Mouse (Mus musculus) CH12.LX (cell line): Measurements from ENCODE around the gene Ube2o. TPM values are rescaled to one million over a fixed set of nuclear protein-coding genes. Genes with fewer than 3 reads are reported as not detected.

Experiments
- DNase-seq: peaks from one replicate; pipeline ENCODE4 v3.0.0-alpha.2; 2013; ENCODE audit errors: extremely low read depth
- H3K27ac ChIP-seq: 2 replicates; pipeline ENCODE4 v1.5.1; 2012; ENCODE audit warnings: low read depth, mild to moderate bottlenecking, control low read depth, moderate library complexity; ENCODE audit not compliant: insufficient read depth
- H3K27me3 ChIP-seq: replicated peaks from 2 replicates; pipeline ENCODE3; 2012; ENCODE audit warnings: inconsistent platforms
- H3K36me3 ChIP-seq, 2 experiments: replicated peaks in 1 of 2; 2 replicates each; pipeline versions ENCODE3 to v1.6.1; 2012; ENCODE audit warnings: inconsistent platforms in 1 of 2, low read length in 1 of 2, mild to moderate bottlenecking in 1 of 2, mixed read lengths in 1 of 2, moderate library complexity in 1 of 2; ENCODE audit not compliant: control insufficient read depth in 1 of 2, insufficient read depth in 1 of 2
- H3K4me1 ChIP-seq, 2 experiments: 2 replicates each; pipeline ENCODE4 v1.6.1; 2012; ENCODE audit warnings: inconsistent platforms in 1 of 2, moderate library complexity in 1 of 2; ENCODE audit not compliant: insufficient read depth in 2 of 2, control insufficient read depth in 1 of 2
- H3K4me2 ChIP-seq: 2 replicates; pipeline ENCODE4 v1.6.1; 2012; ENCODE audit warnings: low read depth, mild to moderate bottlenecking, control low read depth; ENCODE audit not compliant: poor library complexity, insufficient read depth, severe bottlenecking
- H3K4me3 ChIP-seq, 3 experiments: fragments of 150-350 bp in 1 of 3; sonication (generic) in 1 of 3; replicated peaks in 1 of 3; 2 replicates each; pipeline versions ENCODE3 to v1.5.1; 2011 to 2012; ENCODE audit warnings: low read depth in 2 of 3, low read length in 2 of 3, mild to moderate bottlenecking in 2 of 3, moderate library complexity in 2 of 3, control low read depth in 1 of 3, improper control_type of control experiment in 1 of 3, inconsistent platforms in 1 of 3, mixed read lengths in 1 of 3; ENCODE audit not compliant: poor library complexity in 1 of 3
- H3K79me2 ChIP-seq: replicated peaks from 2 replicates; pipeline ENCODE4 v1.6.1; 2012; ENCODE audit warnings: mild to moderate bottlenecking, moderate library complexity; ENCODE audit not compliant: control insufficient read depth, poor library complexity, insufficient read depth, severe bottlenecking; ENCODE audit errors: extremely low read depth
- H3K9ac ChIP-seq: 2 replicates; pipeline ENCODE4 v1.6.1; 2012; ENCODE audit warnings: low read depth, mild to moderate bottlenecking, control low read depth, moderate library complexity; ENCODE audit not compliant: insufficient read depth
- H3K9me3 ChIP-seq: replicated peaks from 2 replicates; pipeline ENCODE3; 2012; ENCODE audit warnings: low read length, inconsistent platforms, mixed read lengths
- BHLHE40 ChIP-seq: IDR thresholded peaks from 2 replicates; pipeline ENCODE4 v1.6.1; 2011; ENCODE audit warnings: mild to moderate bottlenecking, low read depth, low read length, improper control_type of control experiment
- CHD1 ChIP-seq: IDR thresholded peaks from 2 replicates; pipeline ENCODE4 v1.6.1; 2012; ENCODE audit warnings: low read depth, low read length, improper control_type of control experiment, inconsistent platforms
- CHD2 ChIP-seq: IDR thresholded peaks from 2 replicates; pipeline ENCODE4 v1.6.1; 2011; ENCODE audit warnings: low read length, improper control_type of control experiment
- CTCF ChIP-seq, 2 experiments: IDR thresholded peaks in 1 of 2; conservative IDR thresholded peaks in 1 of 2; 2 replicates each; pipeline ENCODE4 v1.5.1; 2011 to 2012; ENCODE audit warnings: low read depth in 2 of 2, low read length in 2 of 2, improper control_type of control experiment in 1 of 2, inconsistent platforms in 1 of 2, mild to moderate bottlenecking in 1 of 2, moderate library complexity in 1 of 2
- EP300 ChIP-seq: IDR thresholded peaks from 2 replicates; pipeline ENCODE4 v1.6.1; 2011; ENCODE audit warnings: low read length, improper control_type of control experiment
- ETS1 ChIP-seq: conservative IDR thresholded peaks from 2 replicates; pipeline ENCODE4 v1.6.1; 2012; ENCODE audit warnings: low read depth, mild to moderate bottlenecking, inconsistent platforms, low read length, improper control_type of control experiment, moderate library complexity
- IRF4 ChIP-seq: IDR thresholded peaks from 2 replicates; pipeline ENCODE4 v1.6.1; 2014; ENCODE audit warnings: low read depth, mild to moderate bottlenecking, inconsistent platforms, low read length, improper control_type of control experiment
- MXI1 ChIP-seq: IDR thresholded peaks from 2 replicates; pipeline ENCODE4 v1.6.1; 2011; ENCODE audit warnings: mild to moderate bottlenecking, low read depth, low read length, improper control_type of control experiment
- MYC ChIP-seq: IDR thresholded peaks from 2 replicates; pipeline ENCODE4 v1.6.1; 2011; ENCODE audit warnings: low read depth, mild to moderate bottlenecking, improper control_type of control experiment, low read length
- SIN3A ChIP-seq: IDR thresholded peaks from 2 replicates; pipeline ENCODE4 v1.6.1; 2012; ENCODE audit warnings: low read length, improper control_type of control experiment, inconsistent platforms
- TBP ChIP-seq: conservative IDR thresholded peaks from 2 replicates; pipeline ENCODE4 v1.6.1; 2011; ENCODE audit warnings: low read depth, low read length, improper control_type of control experiment
- UBTF ChIP-seq: IDR thresholded peaks from 2 replicates; pipeline ENCODE4 v1.6.1; 2012; ENCODE audit warnings: low read depth, mild to moderate bottlenecking, inconsistent platforms, low read length, improper control_type of control experiment, moderate library complexity
- USF2 ChIP-seq: conservative IDR thresholded peaks from 2 replicates; pipeline ENCODE4 v1.6.1; 2011; ENCODE audit warnings: low read depth, low read length, improper control_type of control experiment
- dilution Hi-C: fragments of 300-500 bp; cut with MboI; formaldehyde crosslinking; loops from 2 replicates; pipeline ENCODE4 v1.14.3; 2020; ENCODE audit warnings: low sequenced_read_pairs; ENCODE audit not compliant: extremely low pct_unique_long_range_greater_than_20kb, extremely low pct_ligation_motif_present
- in situ Hi-C: fragments of 300-500 bp; cut with MboI; formaldehyde crosslinking; loops from 3 replicates; pipeline ENCODE4 v1.14.3; 2019; ENCODE audit warnings: low sequenced_read_pairs, low pct_ligation_motif_present, low pct_unique_long_range_greater_than_20kb, mixed read lengths
- polyA plus RNA-seq: library from polyadenylated mRNA; unstranded; fragments of >175 nt; gene quantifications from 2 replicates; pipeline ENCODE4 v1.2.1, GENCODE M21; 2012; ENCODE audit warnings: low read depth; ENCODE audit not compliant: insufficient read length
- total RNA-seq, 2 experiments: library from RNA; depleted of rRNA; stranded (reverse); fragments of 300-350 nt in 1 of 2; fragments of >200 nt in 1 of 2; gene quantifications; 2 replicates each; pipeline ENCODE4 v1.2.3; 2012 to 2014

Ube2o gene
- total and polyA plus RNA-seq, 3 experiments, result 12.7 to 61.7 (median 42.8) TPM

DNA sequence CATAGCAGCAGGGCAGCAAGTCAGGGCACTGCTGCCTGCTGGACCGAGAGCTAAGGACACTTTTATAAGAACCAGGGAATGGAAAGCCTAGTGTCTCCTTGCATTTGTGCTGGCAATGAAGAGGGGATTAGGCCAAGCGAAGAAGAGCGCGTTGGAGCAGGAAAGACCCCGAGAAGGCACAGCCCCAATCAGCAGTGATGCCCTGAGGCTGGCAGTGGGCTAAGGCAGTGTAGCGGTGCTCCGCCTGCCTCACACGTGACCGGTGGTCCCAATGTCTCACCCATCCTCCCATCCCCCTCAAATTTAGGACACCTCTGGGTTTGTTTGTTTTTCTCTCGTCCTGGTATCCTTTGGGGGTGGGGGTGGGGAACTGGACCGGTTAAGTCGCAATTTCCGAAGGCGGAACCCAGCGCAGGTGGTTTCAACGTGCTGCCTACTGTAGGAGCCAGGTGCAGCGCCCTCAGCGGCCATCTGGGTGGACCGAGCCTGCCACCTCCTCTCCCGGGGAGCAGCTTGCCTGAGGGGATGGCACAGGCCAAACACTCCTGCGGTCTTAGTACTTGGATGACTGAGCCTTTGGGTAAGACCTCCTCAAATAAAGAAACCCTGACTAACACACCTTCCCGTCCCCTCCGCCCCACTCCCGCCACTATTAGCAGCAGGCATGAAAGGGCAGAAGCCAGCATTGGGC is 65.8 kb downstream of the Ube2o start:
- Histone ChIP-seq H3K27me3 (peaks cover 33% of the 10 kb centered on the region), H3K36me3 (no peaks in the 10 kb centered on the region), H3K9ac (no peak overlapping the region), H3K79me2 (no peaks in the 10 kb centered on the region), H3K4me2 (no peak overlapping the region), H3K27ac (no peak overlapping the region), H3K4me1 (peaks cover 0 to 3% of the 10 kb centered on the region in 2 experiments; a peak in 1 of 4 replicates), H3K9me3 (peaks cover 8% of the 10 kb centered on the region), H3K4me3 (no peak overlapping the region)
- dilution Hi-C loops (no loop called here), in situ Hi-C loops (no loop called here)
- TF ChIP-seq MXI1, result no peak
- TF ChIP-seq EP300, result no peak
- TF ChIP-seq IRF4, result no peak
- TF ChIP-seq BHLHE40, result no peak
- TF ChIP-seq USF2, result no peak
- TF ChIP-seq TBP, result no peak
- no peak for TF ChIP-seq CHD2
- no peak for TF ChIP-seq CHD1
- TF ChIP-seq UBTF, result no peak
- TF ChIP-seq CTCF (conservative IDR thresholded peaks at IDR 0.05 in 1 of 2, IDR thresholded peaks at IDR 0.05 in 1 of 2; ENCODE audit: low read depth in 2 of 2, low read length in 2 of 2), result no peak
- no peak for TF ChIP-seq SIN3A
- no peak for TF ChIP-seq ETS1
- DNase-seq, result no peak

DNA sequence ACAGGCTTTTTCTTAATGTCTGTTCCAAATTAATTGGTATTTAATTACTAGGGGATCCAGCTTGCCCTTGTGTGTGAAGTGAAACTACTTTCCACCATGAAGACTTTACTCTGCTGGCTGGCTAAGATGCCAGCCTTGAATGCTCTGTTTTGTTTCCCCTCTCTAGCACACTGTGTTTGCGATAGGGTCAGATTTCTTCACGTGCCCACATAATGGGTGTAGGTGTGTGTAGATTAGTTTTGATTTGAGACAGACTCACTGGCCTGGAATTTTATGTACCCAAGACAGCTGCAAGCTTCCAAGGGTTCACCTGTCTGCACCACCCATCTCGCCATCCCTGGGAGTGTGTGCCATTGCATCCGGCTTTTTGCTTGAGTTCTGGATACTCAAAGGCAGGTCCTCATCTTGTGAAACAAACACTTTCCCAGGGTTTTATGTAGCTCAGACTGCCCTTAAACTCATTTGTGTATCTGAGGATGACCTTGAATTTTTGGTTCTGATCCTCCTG is 67.7 kb downstream of the Ube2o start:
- in situ Hi-C loops (no loop called here), dilution Hi-C loops (no loop called here)
- no peak for DNase-seq
- H3K9me3 ChIP-seq, result peaks cover 8% of the 10 kb centered on the region
- peaks cover 28% of the 10 kb centered on the region for H3K27me3 ChIP-seq
- no peak overlapping the region for H3K27ac ChIP-seq
- no peaks in the 10 kb centered on the region for H3K79me2 ChIP-seq
- H3K36me3 ChIP-seq, result no peaks in the 10 kb centered on the region
- TF ChIP-seq MYC (no peak), BHLHE40 (peak; percentile 24; the same call in 1 of the 2 replicates)
- H3K9ac ChIP-seq, result no peak overlapping the region
- H3K4me1 ChIP-seq, result peaks cover 0 to 3% of the 10 kb centered on the region in 2 experiments; a peak in 1 of 4 replicates
- H3K4me2 ChIP-seq, result no peak overlapping the region
- H3K4me3 ChIP-seq, result no peak overlapping the region

DNA sequence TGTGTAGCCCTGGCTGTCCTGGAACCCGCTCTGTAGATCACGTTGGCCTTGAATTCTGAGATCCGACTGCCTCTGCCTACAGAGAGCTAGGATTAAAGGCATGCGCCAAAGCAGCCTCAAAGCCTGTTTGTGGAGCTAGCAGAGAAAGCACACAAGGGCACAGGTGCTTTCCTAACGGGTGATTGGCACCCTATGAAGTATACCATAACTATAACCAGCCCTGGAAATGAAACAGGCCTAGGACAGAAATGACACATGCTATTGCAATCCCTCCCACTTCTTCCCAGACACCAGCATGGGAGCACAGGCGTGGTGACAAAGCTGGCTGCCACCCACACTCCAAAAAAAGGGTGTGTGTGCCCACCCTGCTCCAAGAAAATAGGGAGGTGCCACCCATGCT is 68.3 kb downstream of the Ube2o start:
- Histone ChIP-seq H3K27ac (no peak overlapping the region), H3K36me3 (no peaks in the 10 kb centered on the region), H3K4me1 (peaks cover 0 to 3% of the 10 kb centered on the region in 2 experiments; a peak in 1 of 4 replicates), H3K4me2 (no peak overlapping the region), H3K27me3 (peaks cover 26% of the 10 kb centered on the region), H3K4me3 (no peak overlapping the region), H3K9me3 (peaks cover 8% of the 10 kb centered on the region), H3K79me2 (no peaks in the 10 kb centered on the region)
- in situ Hi-C loops (no loop called here), dilution Hi-C loops (no loop called here)
- DNase-seq, result no peak
- no peak for TF ChIP-seq CTCF (conservative IDR thresholded peaks at IDR 0.05 in 1 of 2, IDR thresholded peaks at IDR 0.05 in 1 of 2; ENCODE audit: low read depth in 2 of 2, low read length in 2 of 2)
- TF ChIP-seq, all 38 proteins: peak for 0
- H3K9ac ChIP-seq, result no peak overlapping the region
